Mouse (Mus musculus) liver, postnatal 0 days (tissue): Measurements from ENCODE around the gene Ttn. TPM values are rescaled to one million over a fixed set of nuclear protein-coding genes. Genes with fewer than 3 reads are reported as not detected.
A peak's percentile ranks its signal among the peaks of the same experiment; 100 is the strongest.

ENCODE experiments used
- ATAC-seq: fragments of 200-750 bp; cut with Nextera tagmentation; 2 replicates; pipeline ENCODE4 v1.8.0; 2017; ENCODE audit warnings: mild to moderate bottlenecking, moderate library complexity
- DNase-seq: peaks from one replicate; pipeline ENCODE4 v3.0.0-alpha.2; 2016
- H3K27ac ChIP-seq: fragments of 300-500 bp; sonication (generic); 2 replicates; pipeline ENCODE4 v1.5.1; 2014; ENCODE audit warnings: antibody characterized with exemption, moderate library complexity, mild to moderate bottlenecking, low read depth
- H3K27me3 ChIP-seq: fragments of 300-500 bp; sonication (generic); 2 replicates; pipeline ENCODE4 v1.6.1; 2014; ENCODE audit warnings: low read length, control low read depth, mixed read lengths; ENCODE audit not compliant: insufficient read depth
- H3K36me3 ChIP-seq: fragments of 300-500 bp; sonication (generic); replicated peaks from 2 replicates; pipeline ENCODE4 v1.6.1; 2014; ENCODE audit warnings: mild to moderate bottlenecking, control low read depth, low read length, moderate library complexity, mixed read lengths; ENCODE audit not compliant: insufficient read depth
- H3K4me1 ChIP-seq: fragments of 300-500 bp; sonication (generic); 2 replicates; pipeline ENCODE4 v1.6.1; 2014; ENCODE audit warnings: antibody characterized with exemption, mild to moderate bottlenecking, control low read depth; ENCODE audit not compliant: insufficient read depth
- H3K4me2 ChIP-seq: fragments of 300-500 bp; sonication (generic); 2 replicates; pipeline ENCODE4 v1.6.1; 2014; ENCODE audit warnings: low read depth, mild to moderate bottlenecking, low read length, moderate library complexity, mixed read lengths
- H3K4me3 ChIP-seq: fragments of 300-500 bp; sonication (generic); 2 replicates; pipeline ENCODE4 v1.5.1; 2014; ENCODE audit warnings: low read depth, low read length
- H3K9ac ChIP-seq: fragments of 300-500 bp; sonication (generic); replicated peaks from 2 replicates; pipeline ENCODE4 v1.6.1; 2014; ENCODE audit warnings: mild to moderate bottlenecking, moderate library complexity
- H3K9me3 ChIP-seq: fragments of 300-500 bp; sonication (generic); 2 replicates; pipeline ENCODE4 v1.6.1; 2016; ENCODE audit warnings: mild to moderate bottlenecking, control low read depth, low read length, mixed read lengths
- CTCF ChIP-seq: sonication (generic); IDR thresholded peaks from 2 replicates; pipeline ENCODE4 v1.5.1; 2016; ENCODE audit warnings: antibody characterized with exemption, low read depth
- EP300 ChIP-seq: IDR thresholded peaks from 2 replicates; pipeline ENCODE4 v1.6.1; 2016; ENCODE audit warnings: antibody characterized with exemption, low read depth, mild to moderate bottlenecking
- WGBS: fragments of 180-500 bp; shearing (Covaris S2); extraction: QIAGEN DNeasy Blood & Tissue Kit; methylation state at CpG from one replicate; pipeline ENCODE4 v1.1.7; 2014; ENCODE audit not compliant: insufficient replicate concordance; 5-methylcytosine and 5-hydroxymethylcytosine counted together
- polyA plus RNA-seq: library from polyadenylated mRNA; unstranded; fragments of >200 nt; fragmentation: Nextera tagmentation; extraction: Ambion mirVana; gene quantifications from 2 replicates; pipeline ENCODE4 v1.2.1, GENCODE M21; 2015

The Ttn gene
- polyA plus RNA-seq, 1 experiment from 2014 or later = 0.32 TPM

GRCm38 (mm10) chr2:76693765-76694164 is 288.6 kb downstream of the Ttn start:
- Histone ChIP-seq H3K4me3 (no peak overlapping the region), H3K36me3 (peaks cover 33% of the 10 kb centered on the region), H3K4me2 (no peak overlapping the region), H3K27me3 (no peaks in the 10 kb centered on the region), H3K9me3 (no peaks in the 10 kb centered on the region), H3K27ac (no peak overlapping the region), H3K4me1 (no peaks in the 10 kb centered on the region), H3K9ac (no peak overlapping the region)
- no peak for TF ChIP-seq CTCF
- TF ChIP-seq EP300 = no peak
- 84% methylated on average over 5 of the region's 5 CpGs for whole genome bisulfite sequencing
- no peak for DNase-seq
- ATAC-seq = no peak

DNA sequence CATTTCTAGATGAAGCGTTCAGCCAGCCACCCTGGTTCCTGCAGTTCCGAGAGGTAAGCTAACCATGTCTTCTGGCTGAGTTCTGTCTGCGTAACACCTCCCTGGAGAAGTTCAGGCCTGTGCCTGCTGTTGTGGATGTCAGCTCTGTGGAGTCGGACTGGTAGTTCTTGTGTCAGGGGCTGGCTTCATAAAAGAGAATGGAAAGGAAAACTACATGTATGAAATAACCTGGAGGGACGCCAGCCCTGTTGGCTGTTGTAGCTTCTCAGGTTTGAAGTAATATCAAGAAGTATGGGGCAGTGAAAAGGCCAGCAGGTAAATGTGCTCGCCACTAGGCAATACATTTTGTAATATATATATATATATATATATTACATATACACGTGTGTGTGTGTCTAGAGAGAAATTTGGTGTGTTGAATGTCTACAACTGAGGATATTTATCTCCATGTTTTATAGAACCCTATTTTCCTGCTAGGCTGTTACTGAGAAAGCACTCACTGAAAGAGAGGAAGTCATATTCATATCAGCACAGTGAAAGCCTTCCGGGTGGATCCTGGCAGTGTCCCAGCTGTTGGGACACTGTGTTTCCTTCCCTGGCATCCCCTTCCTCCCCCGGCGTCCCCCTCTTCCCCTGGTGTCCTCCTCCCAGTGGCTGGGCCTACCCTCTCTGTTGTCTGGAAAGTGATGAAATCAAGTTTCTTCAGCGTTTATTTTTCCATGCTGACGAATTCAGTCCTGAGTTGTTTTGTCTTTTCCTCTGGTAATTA is 291.7 kb downstream of the Ttn start:
- peaks cover 52% of the 10 kb centered on the region for H3K36me3 ChIP-seq
- no peaks in the 10 kb centered on the region for H3K9me3 ChIP-seq
- H3K4me3 ChIP-seq = no peak overlapping the region
- WGBS = 57% methylated on average over 12 of the region's 12 CpGs
- H3K4me2 ChIP-seq = no peak overlapping the region
- peak; percentile 39; the same call in 1 of the 2 replicates for TF ChIP-seq EP300
- no peak for TF ChIP-seq CTCF
- ATAC-seq (peak; percentile 49; the same call in 1 of the 2 replicates), DNase-seq (peak; percentile 54)
- H3K9ac ChIP-seq = no peak overlapping the region
- no peaks in the 10 kb centered on the region for H3K27me3 ChIP-seq
- no peaks in the 10 kb centered on the region for H3K4me1 ChIP-seq
- H3K27ac ChIP-seq = no peak overlapping the region

- DNase-seq = no peak
Measured at GRCm38 (mm10) chr2:76688162-76688561, 294.2 kb downstream of the Ttn start.

GRCm38 (mm10) chr2:76687608-76688007 is 294.7 kb downstream of the Ttn start:
- Histone ChIP-seq H3K9ac (no peak overlapping the region), H3K4me2 (no peak overlapping the region), H3K27ac (no peak overlapping the region), H3K36me3 (peaks cover 51% of the 10 kb centered on the region), H3K4me3 (no peak overlapping the region), H3K27me3 (no peaks in the 10 kb centered on the region), H3K4me1 (no peaks in the 10 kb centered on the region), H3K9me3 (no peaks in the 10 kb centered on the region)
- ATAC-seq = no peak
- DNase-seq = no peak
- TF ChIP-seq CTCF (no peak), EP300 (no peak)
- WGBS = 61% methylated on average over 3 of the region's 3 CpGs

More at GRCm38 (mm10) chr2:76688162-76688561, 294.2 kb downstream of the Ttn start:
- no peak for ATAC-seq
- H3K27ac ChIP-seq = no peak overlapping the region
- no peaks in the 10 kb centered on the region for H3K27me3 ChIP-seq
- H3K4me3 ChIP-seq = no peak overlapping the region
- no peak overlapping the region for H3K9ac ChIP-seq
- H3K4me1 ChIP-seq = no peaks in the 10 kb centered on the region
- WGBS = 53% methylated on average over 7 of the region's 7 CpGs
- H3K9me3 ChIP-seq = no peaks in the 10 kb centered on the region
- H3K4me2 ChIP-seq = no peak overlapping the region
- H3K36me3 ChIP-seq = peaks cover 51% of the 10 kb centered on the region
- TF ChIP-seq EP300 (no peak), CTCF (no peak)

DNA sequence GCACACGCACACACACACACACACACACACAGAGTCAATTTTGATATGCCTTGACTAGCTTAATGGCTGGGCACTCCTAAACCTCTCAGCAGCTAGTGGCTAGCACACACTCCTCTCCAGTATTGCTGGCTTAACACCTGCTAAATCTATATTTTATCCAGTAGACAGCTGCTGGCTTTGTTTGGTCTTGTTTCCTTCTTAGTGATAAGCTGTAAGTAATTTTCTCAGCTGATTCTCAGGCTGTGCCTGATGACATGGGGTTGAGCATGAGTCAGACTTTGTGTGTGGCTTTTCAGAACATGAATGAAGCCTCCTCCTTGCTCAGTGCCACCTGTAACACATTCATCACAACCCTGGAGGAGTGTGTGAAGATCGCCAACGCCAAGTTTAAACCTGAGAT is 295.4 kb downstream of the Ttn start:
- Histone ChIP-seq H3K36me3 (peaks cover 52% of the 10 kb centered on the region), H3K27me3 (no peaks in the 10 kb centered on the region), H3K4me3 (no peak overlapping the region), H3K4me1 (no peaks in the 10 kb centered on the region), H3K9ac (no peak overlapping the region), H3K4me2 (no peak overlapping the region), H3K9me3 (no peaks in the 10 kb centered on the region), H3K27ac (no peak overlapping the region)
- no peak for DNase-seq
- TF ChIP-seq EP300 = no peak
- no peak for TF ChIP-seq CTCF
- WGBS = 91% methylated on average over 3 of the region's 3 CpGs
- ATAC-seq = no peak

DNA sequence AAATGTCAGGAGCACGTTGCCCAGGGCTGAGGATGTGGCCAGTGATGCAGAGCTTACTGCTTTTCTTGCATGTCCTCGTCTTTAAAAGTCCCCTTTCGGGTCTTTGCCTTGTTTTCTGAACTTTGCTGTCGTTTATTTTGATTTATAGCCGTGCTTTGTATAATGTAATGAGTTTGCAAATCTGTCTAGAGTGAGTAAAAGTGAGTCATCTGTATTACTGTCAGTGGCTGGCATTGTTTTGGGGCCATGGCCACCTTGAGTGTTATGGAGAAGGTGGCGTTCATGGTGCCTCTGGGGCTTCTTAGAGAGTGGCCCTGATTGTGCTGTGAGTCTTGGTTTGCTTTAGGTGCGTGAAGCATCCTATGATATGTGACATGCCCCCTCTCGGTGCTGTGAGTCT is 300.0 kb downstream of the Ttn start:
- WGBS = 82% methylated on average over 8 of the region's 8 CpGs

More for the DNA sequence above, 300.0 kb downstream of the Ttn start:
- Histone ChIP-seq H3K4me2 (no peak overlapping the region), H3K27ac (no peak overlapping the region), H3K9ac (no peak overlapping the region), H3K4me3 (no peak overlapping the region), H3K36me3 (peaks cover 53% of the 10 kb centered on the region), H3K9me3 (no peaks in the 10 kb centered on the region), H3K27me3 (no peaks in the 10 kb centered on the region), H3K4me1 (no peaks in the 10 kb centered on the region)
- DNase-seq (no peak), ATAC-seq (no peak)
- TF ChIP-seq EP300 = no peak
